Mouse (Mus musculus) Patski (cell line): ENCODE data around the gene Hmgxb4. TPM values are rescaled to one million over a fixed set of nuclear protein-coding genes. Genes with fewer than 3 reads are reported as not detected.

Experiments used
- ATAC-seq: fragments of 100-300 bp; one replicate; pipeline ENCODE4 v1.8.0; 2021
- CTCF ChIA-PET: fragments of 350-600 bp; sonication (Branson Sonifier 250); formaldehyde crosslinking; loops from one replicate; lab custom pipeline; 2022; ENCODE audit warnings: inconsistent platforms; lab: Charles Lee
- POLR2A ChIA-PET: fragments of 350-600 bp; sonication (Branson Sonifier 250); formaldehyde crosslinking; loops from one replicate; lab custom pipeline; 2022; ENCODE audit warnings: antibody characterized with exemption, inconsistent platforms; lab: Charles Lee
- DNase-seq: peaks from one replicate; pipeline ENCODE4 v3.0.0-alpha.2; 2011; ENCODE audit warnings: low read depth, low spot score
- H3K27me3 ChIP-seq: fragments of 371-371 bp; one replicate; pipeline ENCODE4 v1.5.1; 2021
- CTCF ChIP-seq: fragments of 100-300 bp; IDR thresholded peaks from one replicate; pipeline ENCODE4 v1.5.1; 2021
- in situ Hi-C: fragments of 300-500 bp; cut with MboI; formaldehyde crosslinking; loops from 3 replicates; pipeline ENCODE4 v1.11.1; 2018; ENCODE audit warnings: low pct_unique_long_range_greater_than_20kb, mixed read lengths
- polyA plus RNA-seq: library from polyadenylated mRNA; unstranded; gene quantifications from one replicate; pipeline ENCODE4 v1.2.3, GENCODE M21; 2021

Gene Hmgxb4
- polyA plus RNA-seq, 1 experiment from 2014 or later: 35.8 TPM

DNA sequence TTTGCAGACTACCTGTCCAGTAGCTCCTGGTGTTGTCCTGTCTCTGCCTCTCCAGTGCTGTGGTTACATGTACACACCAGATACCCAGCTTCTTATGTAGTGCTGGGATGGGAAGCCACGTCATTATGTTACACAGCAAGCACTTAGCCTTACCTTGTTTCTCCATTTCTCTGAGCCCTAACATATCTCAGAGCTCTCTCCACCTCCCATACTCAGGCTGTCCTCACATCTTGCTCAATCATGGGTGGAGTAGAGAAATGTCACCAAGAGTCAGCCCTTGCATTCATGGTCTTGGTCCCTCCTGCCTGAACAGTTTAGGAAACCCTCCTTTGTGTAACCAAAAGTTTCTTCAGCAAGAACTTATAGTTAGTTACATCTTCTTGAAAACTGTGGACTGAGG lies 46.6 kb downstream of the Hmgxb4 start:
- ChIA-PET CTCF (no interaction called here), POLR2A (no interaction called here)
- H3K27me3 ChIP-seq: no peaks in the 10 kb centered on the region
- no peak for TF ChIP-seq CTCF
- ATAC-seq (no peak), DNase-seq (no peak)
- in situ Hi-C loops: no loop called here

DNA sequence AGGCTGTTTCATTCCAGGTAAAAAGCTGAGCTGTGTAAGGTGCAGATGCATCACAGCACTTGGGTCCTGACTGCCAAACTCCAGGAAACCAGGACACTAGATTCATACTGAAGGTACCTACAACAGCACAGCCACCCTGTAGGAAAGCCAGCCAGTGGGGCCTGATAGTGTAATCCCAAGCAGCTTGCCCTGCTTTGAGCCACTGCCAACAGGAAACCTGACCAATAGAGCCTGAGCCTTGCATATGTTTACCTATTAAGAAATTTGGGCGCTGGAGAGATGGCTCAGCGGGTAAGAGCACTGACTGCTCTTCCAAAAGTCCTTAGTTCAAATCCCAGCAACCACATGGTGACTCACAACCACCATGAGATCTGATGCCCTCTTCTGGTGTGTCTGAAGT lies 49.0 kb downstream of the Hmgxb4 start:
- CTCF ChIA-PET: interaction anchor here (2.0 kb wide), 1 partner anchor 11 kb away, joined by 6 read pairs; no protein-coding TSS in a partner anchor
- DNase-seq (no peak), ATAC-seq (no peak)
- no peaks in the 10 kb centered on the region for H3K27me3 ChIP-seq
- POLR2A ChIA-PET: no interaction called here
- TF ChIP-seq CTCF: no peak
- in situ Hi-C loops: no loop called here

DNA sequence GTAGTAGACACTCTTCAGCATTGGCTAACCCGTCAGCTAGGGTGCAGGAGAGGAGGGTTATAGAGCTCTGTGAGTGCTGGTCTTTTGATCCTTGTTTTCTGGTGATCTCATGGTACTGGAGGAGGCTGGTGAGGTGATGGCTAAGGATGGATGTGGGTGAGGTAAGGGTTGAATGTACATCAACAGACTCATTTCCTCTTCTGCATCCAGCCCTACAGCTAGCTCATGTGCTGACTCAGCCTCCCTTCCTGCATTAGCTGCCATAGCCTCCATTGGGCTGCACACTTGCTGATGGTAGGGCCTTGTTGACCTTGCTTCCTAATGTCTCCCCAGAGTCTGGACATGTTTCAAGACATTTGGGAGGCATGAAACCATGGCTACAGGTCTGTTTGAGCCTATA lies 49.8 kb downstream of the Hmgxb4 start:
- in situ Hi-C loops: no loop called here
- ChIA-PET POLR2A (no interaction called here), CTCF (interaction anchor here (1.3 to 2.0 kb wide), 2 partner anchors 12 to 29 kb away, joined by 6 read pairs; no protein-coding TSS in a partner anchor)
- DNase-seq (no peak), ATAC-seq (no peak)
- H3K27me3 ChIP-seq: no peaks in the 10 kb centered on the region
- no peak for TF ChIP-seq CTCF

DNA sequence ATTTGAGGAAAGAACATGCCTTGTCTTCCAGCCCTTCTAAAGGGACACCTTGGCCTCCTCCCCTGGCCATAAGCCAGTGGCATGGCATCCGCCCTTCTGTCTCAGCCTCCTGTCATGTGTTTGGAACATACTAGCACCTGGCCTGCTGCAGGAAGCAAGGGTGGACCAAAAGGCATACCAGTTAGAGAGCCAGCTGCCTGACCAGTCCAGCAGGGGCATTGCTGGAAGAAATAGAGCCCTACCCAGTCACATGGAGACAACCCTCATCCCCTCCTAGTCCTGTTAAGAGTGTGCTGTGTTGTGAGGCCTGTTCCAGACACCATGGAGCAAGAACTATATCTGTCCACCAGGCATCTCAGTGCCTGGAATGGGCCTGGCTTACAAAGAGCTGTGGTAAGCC lies 53.1 kb downstream of the Hmgxb4 start:
- ChIA-PET POLR2A (no interaction called here), CTCF (interaction anchor here (1.3 kb wide), 1 partner anchor 25 kb away, joined by 3 read pairs; no protein-coding TSS in a partner anchor)
- in situ Hi-C loops: no loop called here
- no peak for TF ChIP-seq CTCF
- DNase-seq: no peak
- ATAC-seq: no peak
- H3K27me3 ChIP-seq: no peaks in the 10 kb centered on the region

DNA sequence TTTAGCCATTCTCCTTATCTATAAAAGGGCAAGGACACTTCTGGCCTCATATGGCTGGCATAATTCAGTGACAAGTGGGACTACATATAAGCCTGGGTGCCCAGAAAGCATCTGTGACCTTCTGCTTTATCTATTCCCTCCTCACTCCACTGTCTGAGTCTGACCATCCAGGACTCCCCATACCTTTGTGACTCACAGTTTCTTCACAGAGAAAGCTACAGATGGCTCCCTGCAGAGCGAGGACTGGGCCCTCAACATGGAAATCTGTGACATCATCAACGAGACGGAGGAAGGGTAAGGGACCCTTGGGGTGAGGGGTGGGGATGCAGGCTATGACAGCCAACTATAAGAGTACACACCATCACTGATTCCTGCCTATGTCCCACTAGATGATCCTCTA lies 54.6 kb downstream of the Hmgxb4 start:
- H3K27me3 ChIP-seq: no peaks in the 10 kb centered on the region
- ChIA-PET CTCF (no interaction called here), POLR2A (no interaction called here)
- no peak for TF ChIP-seq CTCF
- no peak for ATAC-seq
- in situ Hi-C loops: no loop called here
- DNase-seq: no peak

DNA sequence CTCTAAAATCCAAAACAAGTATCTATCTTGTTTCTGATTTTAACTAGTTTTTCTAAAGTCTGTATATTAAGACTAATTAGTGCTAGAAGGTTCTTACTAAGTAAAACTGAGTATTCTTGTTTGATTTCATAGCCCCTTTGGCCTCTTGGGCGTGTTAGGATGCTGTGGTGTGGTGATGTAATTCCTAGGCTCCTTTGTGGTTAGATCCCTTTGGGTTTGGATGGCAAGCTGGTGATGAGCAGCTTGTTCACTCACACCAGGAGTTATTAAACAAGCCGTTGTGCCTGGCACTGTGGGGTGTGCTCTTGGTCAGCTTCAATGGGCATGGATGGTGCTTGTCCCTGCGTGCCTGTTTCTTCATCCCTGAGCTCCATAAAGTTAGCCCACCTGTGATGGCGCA lies 60.2 kb downstream of the Hmgxb4 start:
- DNase-seq (no peak), ATAC-seq (no peak)
- no peak for TF ChIP-seq CTCF
- in situ Hi-C loops: no loop called here
- POLR2A ChIA-PET: no interaction called here
- no peaks in the 10 kb centered on the region for H3K27me3 ChIP-seq
- CTCF ChIA-PET: no interaction called here

DNA sequence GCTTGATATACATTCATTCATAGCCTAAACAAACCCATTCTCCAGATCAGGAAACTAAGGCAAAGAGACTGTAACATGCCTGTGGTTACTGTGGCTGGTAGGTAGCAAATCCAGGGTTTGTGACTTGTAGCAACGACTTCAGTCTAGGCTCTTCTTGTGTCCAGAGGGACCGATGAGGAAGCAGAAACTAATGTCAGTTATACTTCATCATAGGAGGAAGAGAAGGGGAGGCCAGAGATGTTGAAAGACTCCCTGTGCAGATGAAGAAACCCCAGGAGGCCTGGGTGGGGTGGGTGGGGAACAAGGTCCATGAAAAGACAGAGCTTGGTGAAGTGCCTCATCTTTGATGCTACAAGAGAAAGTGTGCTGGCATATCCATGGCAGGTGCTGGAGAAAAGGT lies 62.5 kb downstream of the Hmgxb4 start:
- CTCF ChIA-PET: interaction anchor here (1.2 kb wide), 1 partner anchor 11 kb away, joined by 4 read pairs; no protein-coding TSS in a partner anchor
- TF ChIP-seq CTCF: no peak
- in situ Hi-C loops: no loop called here
- POLR2A ChIA-PET: no interaction called here
- no peaks in the 10 kb centered on the region for H3K27me3 ChIP-seq
- DNase-seq: no peak
- no peak for ATAC-seq

DNA sequence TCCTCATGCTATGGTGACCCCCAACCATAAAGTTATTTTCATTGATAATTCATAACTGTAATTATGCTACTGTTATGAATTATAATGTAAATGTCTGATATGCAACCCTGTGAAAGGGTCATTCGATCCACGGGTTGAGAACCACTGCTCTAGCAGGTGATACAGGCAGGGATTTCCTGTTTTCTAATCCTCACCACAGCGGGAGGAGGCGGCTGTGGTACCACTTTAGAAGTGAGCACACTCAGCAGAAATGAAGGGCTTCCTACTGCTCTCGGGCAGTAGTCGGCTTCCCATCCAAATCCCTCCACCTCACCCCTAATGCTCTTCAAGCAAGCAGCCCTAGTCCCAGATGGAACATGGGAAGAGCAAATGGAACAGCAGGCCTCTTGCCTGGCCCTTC lies 66.9 kb downstream of the Hmgxb4 start:
- CTCF ChIA-PET: interaction anchor here (1.6 kb wide), 1 partner anchor 24 kb away, joined by 3 read pairs; no protein-coding TSS in a partner anchor
- no peak for TF ChIP-seq CTCF
- no peak for DNase-seq
- in situ Hi-C loops: no loop called here
- no peaks in the 10 kb centered on the region for H3K27me3 ChIP-seq
- ATAC-seq: no peak
- POLR2A ChIA-PET: no interaction called here

DNA sequence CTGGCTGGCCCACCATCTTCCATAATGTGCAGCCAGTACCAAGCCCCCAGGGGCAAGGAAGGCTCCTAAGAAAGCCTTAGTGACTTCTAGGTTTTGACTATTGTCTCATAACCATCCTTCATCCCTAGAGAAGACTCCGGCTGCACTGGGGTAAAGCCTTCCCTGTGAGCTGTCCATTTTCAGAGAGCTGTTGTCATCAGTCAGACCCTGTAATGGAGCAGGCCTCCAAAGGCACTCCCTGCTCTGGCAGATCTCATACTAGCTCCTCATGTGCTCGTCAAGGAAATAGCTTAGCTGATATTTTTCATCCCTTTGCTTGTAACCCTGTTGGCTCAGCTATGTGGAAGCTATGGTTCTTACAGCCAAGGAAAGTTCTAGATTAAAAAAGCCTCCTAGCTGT lies 67.7 kb downstream of the Hmgxb4 start:
- in situ Hi-C loops: no loop called here
- no peaks in the 10 kb centered on the region for H3K27me3 ChIP-seq
- no peak for TF ChIP-seq CTCF
- no peak for DNase-seq
- ChIA-PET CTCF (interaction anchor here (1.6 to 3.0 kb wide), 2 partner anchors 11 to 23 kb away, joined by 3 to 12 read pairs; no protein-coding TSS in a partner anchor), POLR2A (interaction anchor here (0.6 kb wide), 1 partner anchor 24 kb away, joined by 3 read pairs; no protein-coding TSS in a partner anchor)
- no peak for ATAC-seq

DNA sequence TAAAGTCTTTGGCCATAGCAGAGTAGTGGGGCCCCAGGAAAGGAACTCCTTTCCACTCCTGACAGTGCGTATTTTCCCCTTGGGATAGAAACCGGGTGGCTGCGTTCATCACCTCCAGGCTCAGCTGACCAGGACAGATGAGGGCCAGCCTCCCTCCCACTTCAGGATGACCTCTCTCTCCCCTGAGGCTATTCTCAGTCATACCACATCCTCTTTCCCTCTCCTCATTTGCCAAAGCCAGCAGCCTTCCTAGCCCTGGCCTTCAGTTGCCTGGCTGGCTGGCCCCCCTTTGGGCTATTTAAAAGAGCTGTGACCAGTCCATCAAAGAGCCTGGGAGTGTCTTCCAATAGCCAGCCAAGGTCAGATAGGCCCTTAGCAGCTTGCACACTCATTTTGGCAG lies 70.1 kb downstream of the Hmgxb4 start:
- in situ Hi-C loops: no loop called here
- POLR2A ChIA-PET: no interaction called here
- TF ChIP-seq CTCF: no peak
- DNase-seq (no peak), ATAC-seq (no peak)
- H3K27me3 ChIP-seq: no peaks in the 10 kb centered on the region
- CTCF ChIA-PET: interaction anchor here (0.7 to 3.0 kb wide), 3 partner anchors 8 to 27 kb away, joined by 3 to 12 read pairs (median 3); no protein-coding TSS in a partner anchor

DNA sequence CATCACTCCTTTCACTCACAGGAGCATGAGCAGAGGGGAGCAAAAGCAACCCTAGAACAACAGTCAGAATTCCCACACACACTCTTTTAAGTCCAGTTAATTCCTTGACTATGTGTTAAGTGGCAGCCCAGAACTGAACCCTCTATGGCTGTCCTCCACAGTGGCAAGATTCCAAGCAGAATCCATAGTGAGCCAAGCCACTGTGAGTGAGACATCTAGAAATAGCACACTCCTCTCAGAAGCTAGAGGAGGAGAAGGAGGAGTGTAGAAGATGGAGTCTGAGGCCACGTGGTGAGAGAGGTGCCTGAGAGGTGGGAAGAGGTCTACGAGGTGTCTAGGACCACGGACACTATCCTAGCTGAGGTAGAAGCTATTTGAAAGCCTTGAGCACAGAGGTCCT lies 71.6 kb downstream of the Hmgxb4 start:
- no peaks in the 10 kb centered on the region for H3K27me3 ChIP-seq
- CTCF ChIA-PET: interaction anchor here (1.5 kb wide), 1 partner anchor 13 kb away, joined by 3 read pairs; no protein-coding TSS in a partner anchor
- no peak for ATAC-seq
- TF ChIP-seq CTCF: no peak
- POLR2A ChIA-PET: no interaction called here
- DNase-seq: no peak
- in situ Hi-C loops: no loop called here

DNA sequence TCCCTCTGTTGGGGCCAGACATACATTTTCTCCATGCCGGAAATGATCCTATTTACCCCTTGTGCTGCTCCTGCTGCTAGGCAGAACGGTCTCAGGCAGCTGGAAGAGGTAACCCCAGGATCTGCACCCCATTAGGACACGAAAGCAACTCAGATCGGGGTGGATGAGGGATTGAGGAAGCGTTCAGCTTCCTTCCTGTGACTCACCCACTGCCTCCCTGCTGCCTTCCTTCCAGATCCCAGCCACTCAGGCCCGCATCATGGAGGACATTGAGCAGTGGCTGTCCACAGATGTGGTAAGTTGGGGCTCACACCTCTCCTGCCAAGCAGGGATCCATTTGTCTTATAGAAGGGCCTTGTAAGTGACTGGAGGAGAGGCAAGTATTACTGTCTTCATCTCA lies 74.1 kb downstream of the Hmgxb4 start:
- POLR2A ChIA-PET: no interaction called here
- DNase-seq (no peak), ATAC-seq (no peak)
- no peak for TF ChIP-seq CTCF
- CTCF ChIA-PET: interaction anchor here (0.8 to 1.7 kb wide), 3 partner anchors 12 to 42 kb away, joined by 3 to 6 read pairs (median 4); partner anchors contain the start of gene Mcm5
- H3K27me3 ChIP-seq: no peaks in the 10 kb centered on the region
- in situ Hi-C loops: no loop called here
